Mouse (Mus musculus) MEL (cell line): Measurements from ENCODE around the gene Sars2.

Source experiments
- CHD1 ChIP-seq: IDR thresholded peaks from 2 replicates; pipeline ENCODE4 v1.6.1; 2012; ENCODE audit warnings: low read depth, mild to moderate bottlenecking, inconsistent platforms, low read length, improper control_type of control experiment
- EP300 ChIP-seq, 2 experiments: IDR thresholded peaks; 2 replicates each; pipeline ENCODE4 v1.6.1; 2011; ENCODE audit warnings: improper control_type of control experiment in 2 of 2, low read length in 2 of 2, low read depth in 1 of 2, mild to moderate bottlenecking in 1 of 2
- MYB ChIP-seq: IDR thresholded peaks from 2 replicates; pipeline ENCODE4 v1.6.1; 2011; ENCODE audit warnings: mild to moderate bottlenecking, low read depth, low read length, improper control_type of control experiment
- POLR2A ChIP-seq, 2 experiments: IDR thresholded peaks; 2 replicates each; pipeline ENCODE4 v1.6.1; 2011 to 2012; ENCODE audit warnings: low read length in 2 of 2, mild to moderate bottlenecking in 2 of 2, control low read depth in 1 of 2, improper control_type of control experiment in 1 of 2, low read depth in 1 of 2, moderate library complexity in 1 of 2; ENCODE audit not compliant: control insufficient read depth in 1 of 2, insufficient read depth in 1 of 2, poor library complexity in 1 of 2
- RCOR1 ChIP-seq: IDR thresholded peaks from 2 replicates; pipeline ENCODE4 v1.6.1; 2012; ENCODE audit warnings: low read depth, mild to moderate bottlenecking, inconsistent platforms, low read length, improper control_type of control experiment
- TBP ChIP-seq: IDR thresholded peaks from 2 replicates; pipeline ENCODE4 v1.8.0; 2011; ENCODE audit warnings: low read depth, low read length, improper control_type of control experiment
- TCF12 ChIP-seq: IDR thresholded peaks from 2 replicates; pipeline ENCODE4 v1.6.1; 2014; ENCODE audit warnings: low read depth, mild to moderate bottlenecking, inconsistent platforms, low read length, improper control_type of control experiment, moderate library complexity

- TF ChIP-seq RCOR1, result no peak
- no peak for TF ChIP-seq EP300 (IDR thresholded peaks at IDR 0.05; ENCODE audit: low read depth in 1 of 2, low read length in 2 of 2)
- no peak for TF ChIP-seq POLR2A (IDR thresholded peaks at IDR 0.05; ENCODE audit: control insufficient read depth in 1 of 2, insufficient read depth in 1 of 2, low read depth in 1 of 2, low read length in 2 of 2, poor library complexity in 1 of 2)
- no peak for TF ChIP-seq TBP
- TF ChIP-seq CHD1, result no peak
- no peak for TF ChIP-seq MYB
- TF ChIP-seq TCF12, result no peak
Observed at GRCm38 (mm10) chr7:28789235-28789634, 47.4 kb downstream of the Sars2 start.
